Mouse (Mus musculus): ENCODE results near the gene Smim6.

GRCm38 (mm10) chr11:115904956-115905790 lies 6.6 kb upstream of the Smim6 start:
- TF ChIP-seq POLR2A (IDR thresholded peaks at IDR 0.05; ENCODE audit: low read depth, low read length) (no peak), CTCF (conservative IDR thresholded peaks at IDR 0.05; ENCODE audit: insufficient read depth, insufficient read length, low read depth, low read length) (no peak)
